ENCODE assay signal across 13 mouse cellular contexts in the genomic region with DNA sequence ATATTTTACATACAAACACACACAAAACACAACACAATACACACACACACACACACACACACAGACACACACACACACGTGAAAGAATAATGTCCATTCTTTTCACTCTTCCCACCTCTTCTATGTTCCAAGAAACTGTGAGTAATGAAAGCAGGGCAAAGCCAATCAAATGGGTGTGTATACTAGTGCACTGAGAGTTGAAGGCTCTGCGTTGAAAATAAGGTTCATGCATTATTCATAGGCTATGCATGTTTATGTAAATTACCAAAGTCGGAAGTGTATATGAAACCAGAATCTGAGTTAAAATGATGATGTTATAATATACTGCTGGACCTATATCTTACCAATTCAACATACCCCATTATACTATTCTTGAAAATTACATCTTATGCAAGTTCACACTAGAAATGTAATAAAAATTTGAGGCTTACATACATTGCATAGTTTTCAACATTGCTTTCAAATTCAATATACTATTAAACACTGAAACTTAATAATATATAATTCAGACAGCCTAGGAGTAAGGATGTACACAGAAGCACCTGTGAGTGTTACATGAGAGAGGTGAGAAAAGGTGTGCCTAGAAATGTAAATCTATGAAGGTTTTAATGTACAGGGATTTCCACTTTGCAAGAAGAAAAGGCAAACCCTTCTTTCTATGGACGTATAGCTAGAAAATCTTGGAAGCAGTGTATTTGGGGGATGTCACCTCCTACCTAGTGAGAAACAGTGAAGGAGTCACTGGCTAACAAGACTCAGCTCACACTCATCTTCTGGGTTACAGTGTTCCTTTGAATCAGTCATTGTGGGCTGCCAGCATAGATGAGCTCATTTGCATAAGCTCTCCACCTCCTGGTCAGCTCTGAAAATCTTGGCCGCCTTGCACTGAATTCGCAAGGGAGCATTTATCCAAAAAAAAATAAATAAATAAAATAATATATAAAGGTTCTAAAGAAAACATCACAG.
DNase-seq lines count a peak whose midpoint lies in the region; ATAC-seq and TF ChIP-seq lines count a peak whose summit lies in the region.
"Had no signal": no experiment of that assay in that cellular context is flagged by ENCODE, and none has a peak within 500 bp of the region (broad histone marks: within the 10 kb centered on the region; RNA-seq: fewer than 3 reads in every experiment).

No protein-coding gene starts in this region.

- peak; percentile 63 to 67 for DNase-seq in frontal cortex, adult 2 months (ENCODE audit: extremely low spot score in 1 of 2, low spot score in 1 of 2)
- DNase-seq in frontal cortex, postnatal 10 days (ENCODE audit: low spot score in 2 of 2): no peak
- peak; percentile 58 for DNase-seq in forebrain, postnatal 0 days
- DNase-seq in mesoderm, embryonic 11.5 days (ENCODE audit: low read depth, low spot score): peak; percentile 2
- DNase-seq in right cerebral cortex, postnatal 10 days (ENCODE audit: low spot score in 2 of 2): peak; percentile 36 to 46
- DNase-seq in lung, adult 2 months: no peak
- DNase-seq in heart, postnatal 14 days: no peak
- no peak for DNase-seq in limb, embryonic 10.5 days (ENCODE audit: low spot score)
- DNase-seq: gastrocnemius, adult 2 months; kidney, postnatal 10 days had no signal

- H3K4me2 ChIP-seq in forebrain, postnatal 0 days (ENCODE audit: low read depth): peak overlapping the region; percentile 17
- H3K4me2 ChIP-seq: liver, embryonic 12.5 days had no signal

- H3K4me1 ChIP-seq in forebrain, postnatal 0 days (ENCODE audit: insufficient read depth): no peaks in the 10 kb centered on the region; the same call in 1 of the 2 replicates
- H3K4me1 ChIP-seq in lung, adult 2 months (ENCODE audit: control insufficient read depth, insufficient read depth, low read length): no peaks in the 10 kb centered on the region
- H3K4me1 ChIP-seq in limb, embryonic 10.5 days: no peaks in the 10 kb centered on the region
- H3K4me1 ChIP-seq: liver, embryonic 12.5 days; megakaryocyte, embryonic 14.5 days had no signal

- no peaks in the 10 kb centered on the region for H3K9me3 ChIP-seq in forebrain, postnatal 0 days (ENCODE audit: low read length)
- no peaks in the 10 kb centered on the region for H3K9me3 ChIP-seq in limb, embryonic 10.5 days (replicated peaks)
- H3K9me3 ChIP-seq: liver, embryonic 12.5 days; megakaryocyte, embryonic 14.5 days had no signal

- no peak overlapping the region for H3K4me3 ChIP-seq in forebrain, postnatal 0 days (ENCODE audit: low read depth, low read length)
- H3K4me3 ChIP-seq in lung, adult 2 months (replicated peaks; ENCODE audit: extremely low read depth, low read depth, low read length): no peak overlapping the region
- H3K4me3 ChIP-seq in limb, embryonic 10.5 days: no peak overlapping the region
- H3K4me3 ChIP-seq: gastrocnemius, adult 2 months; liver, embryonic 12.5 days; megakaryocyte, embryonic 14.5 days had no signal

- intact Hi-C loops in heart, postnatal 14 days (cut with DNase I): no loop called here

- 5% methylated on average over 6 of the region's 6 CpGs for WGBS in forebrain, postnatal 0 days
- 68% methylated on average over 6 of the region's 6 CpGs for WGBS in lung, adult 2 months
- 74% methylated on average over 6 of the region's 6 CpGs for WGBS in limb, embryonic 10.5 days

- peak overlapping the region; percentile 62; the same call in 1 of the 2 replicates for H3K27ac ChIP-seq in forebrain, postnatal 0 days (ENCODE audit: low read depth, low read length)
- no peak overlapping the region for H3K27ac ChIP-seq in limb, embryonic 10.5 days
- H3K27ac ChIP-seq: gastrocnemius, adult 2 months; liver, embryonic 12.5 days had no signal

- no peak overlapping the region for H3K9ac ChIP-seq in forebrain, postnatal 0 days
- H3K9ac ChIP-seq: liver, embryonic 12.5 days had no signal

- TF ChIP-seq POLR2A in lung, adult 2 months (IDR thresholded peaks at IDR 0.05; ENCODE audit: borderline replicate concordance, extremely low read depth, low read depth, low read length): no peak

- no peak for TF ChIP-seq CTCF in forebrain, postnatal 0 days (IDR thresholded peaks at IDR 0.05; ENCODE audit: low read depth)
- TF ChIP-seq CTCF in lung, adult 2 months (IDR thresholded peaks at IDR 0.05; ENCODE audit: insufficient read depth, low read length): no peak

- no peaks in the 10 kb centered on the region for H3K36me3 ChIP-seq in forebrain, postnatal 0 days (ENCODE audit: insufficient read depth)
- no peaks in the 10 kb centered on the region for H3K36me3 ChIP-seq in limb, embryonic 10.5 days
- H3K36me3 ChIP-seq: liver, embryonic 12.5 days had no signal

- H3K27me3 ChIP-seq in forebrain, postnatal 0 days (ENCODE audit: insufficient read depth, low read length): no peaks in the 10 kb centered on the region
- H3K27me3 ChIP-seq in limb, embryonic 10.5 days (ENCODE audit: low read depth, poor library complexity, severe bottlenecking): no peaks in the 10 kb centered on the region
- H3K27me3 ChIP-seq: liver, embryonic 12.5 days; megakaryocyte, embryonic 14.5 days had no signal

- peak; percentile 86 for ATAC-seq in forebrain, postnatal 0 days
- ATAC-seq: CD4-positive, CD25-positive, alpha-beta regulatory T cell, adult 4 months; liver, embryonic 12.5 days had no signal

Comparison
In these comparisons a context has a peak if more than half of its experiments do, and no peak if none do; other contexts are left out.
1. DNase-seq: peak in frontal cortex, adult 2 months (2 of 2), forebrain, postnatal 0 days (single experiment), mesoderm, embryonic 11.5 days (single experiment) and right cerebral cortex, postnatal 10 days (2 of 2); none in frontal cortex, postnatal 10 days (0 of 2), lung, adult 2 months (single experiment), heart, postnatal 14 days (0 of 2) and limb, embryonic 10.5 days (single experiment).